Mouse (Mus musculus) C2C12 (cell line): ENCODE results near the gene Pdk2.

Experiments
- CEBPB ChIP-seq: IDR thresholded peaks from one replicate; pipeline ENCODE4 v1.6.1; 2011; ENCODE audit warnings: low read depth, mild to moderate bottlenecking, control low read depth, moderate library complexity
- CTCF ChIP-seq: IDR thresholded peaks from one replicate; pipeline ENCODE4 v1.5.1; 2011; ENCODE audit not compliant: control insufficient read depth, insufficient read depth, insufficient read length
- MAX ChIP-seq: IDR thresholded peaks from one replicate; pipeline ENCODE4 v1.6.1; 2011; ENCODE audit warnings: mild to moderate bottlenecking, control low read depth
- USF1 ChIP-seq: IDR thresholded peaks from one replicate; pipeline ENCODE4 v1.6.1; 2011; ENCODE audit warnings: low read depth, mild to moderate bottlenecking, control low read depth, moderate library complexity

- no peak for TF ChIP-seq CTCF
- no peak for TF ChIP-seq MAX
- TF ChIP-seq CEBPB, result no peak
- TF ChIP-seq USF1, result no peak
Observed at GRCm38 (mm10) chr11:95001584-95002347, 39.4 kb downstream of the Pdk2 start.
